Mouse (Mus musculus): ENCODE measurements around the gene Slc26a6.

Slc26a6 gene

DNA sequence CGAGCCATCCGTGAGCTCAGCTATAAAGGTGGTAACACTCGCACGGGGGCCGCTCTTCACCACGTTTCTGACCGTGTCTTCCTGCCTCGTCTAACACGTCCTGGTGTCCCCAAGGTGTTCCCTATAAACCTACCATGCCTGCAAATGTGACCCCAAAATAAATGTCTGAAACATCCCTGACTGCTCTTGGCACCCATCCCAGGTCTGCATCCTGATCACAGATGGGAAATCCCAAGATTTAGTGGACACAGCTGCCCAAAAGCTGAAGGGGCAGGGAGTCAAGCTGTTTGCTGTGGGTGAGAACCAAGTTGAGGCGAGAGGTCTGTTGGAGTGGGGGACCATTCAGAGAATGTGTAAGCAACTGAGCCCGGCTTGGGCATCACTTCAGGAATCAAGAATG is 102.2 kb downstream of the Slc26a6 start:
- no peak for DNase-seq (ENCODE audit: low spot score in 2 of 2)

DNA sequence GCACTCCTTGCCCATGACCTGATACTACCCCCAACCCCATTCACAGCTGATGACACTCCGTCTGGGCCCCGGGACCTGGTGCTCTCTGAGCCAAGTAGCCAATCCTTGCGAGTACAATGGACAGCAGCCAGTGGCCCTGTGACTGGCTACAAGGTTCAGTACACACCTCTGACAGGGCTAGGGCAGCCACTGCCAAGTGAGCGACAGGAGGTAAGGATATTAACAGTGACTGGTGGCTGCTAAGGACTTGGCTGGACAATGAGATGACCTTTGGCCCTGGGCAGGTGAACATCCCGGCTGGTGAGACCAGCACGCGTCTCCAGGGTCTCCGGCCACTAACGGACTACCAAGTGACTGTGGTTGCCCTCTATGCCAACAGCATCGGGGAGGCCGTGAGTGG is 102.8 kb downstream of the Slc26a6 start:
- no peak for DNase-seq (ENCODE audit: low spot score in 2 of 2)

All from spleen, postnatal 10 days (tissue).